Mouse (Mus musculus): ENCODE results near the gene Tmppe.

The Tmppe gene

DNA sequence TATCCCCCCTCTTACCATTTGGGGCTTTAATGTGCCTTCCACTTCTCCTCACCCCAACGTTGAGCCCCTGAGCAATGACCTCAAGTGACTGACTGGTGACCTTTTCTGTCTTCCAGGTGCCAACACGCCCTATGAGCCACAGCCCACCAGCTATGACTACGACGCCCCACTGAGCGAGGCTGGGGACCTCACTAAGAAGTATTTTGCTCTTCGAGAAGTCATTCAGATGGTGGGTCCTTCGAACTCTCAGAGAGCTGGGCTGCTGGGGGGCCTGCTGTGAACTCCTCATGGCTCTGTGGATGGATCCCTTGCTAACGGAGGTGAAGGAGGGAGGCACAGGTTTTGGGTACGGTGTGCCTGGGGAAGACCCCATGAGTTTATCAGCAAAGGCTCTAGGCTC is 42.0 kb downstream of the Tmppe start:
- no peak for DNase-seq (ENCODE audit: low spot score in 2 of 2)

DNA sequence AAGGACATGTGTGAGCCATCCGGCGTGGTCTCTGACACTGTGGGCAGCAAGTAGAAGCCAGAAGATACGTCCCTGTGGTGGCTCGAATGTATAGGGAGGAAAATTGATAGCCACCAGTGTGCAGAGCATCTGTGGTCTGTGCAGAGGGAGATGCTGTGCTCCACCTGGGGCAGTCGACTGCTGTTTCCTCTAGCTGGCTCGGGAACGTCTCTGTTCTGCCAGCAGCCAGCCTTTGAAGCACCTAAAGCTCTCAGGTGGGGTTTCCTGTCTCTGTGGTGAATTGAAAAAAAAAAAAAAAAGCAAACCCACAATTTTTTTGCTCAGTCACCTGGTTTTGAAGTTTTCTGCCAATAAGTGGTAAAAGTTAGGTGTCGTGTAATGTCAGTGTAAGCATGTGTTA is 42.4 kb downstream of the Tmppe start:
- DNase-seq (ENCODE audit: low spot score in 2 of 2): no peak

DNA sequence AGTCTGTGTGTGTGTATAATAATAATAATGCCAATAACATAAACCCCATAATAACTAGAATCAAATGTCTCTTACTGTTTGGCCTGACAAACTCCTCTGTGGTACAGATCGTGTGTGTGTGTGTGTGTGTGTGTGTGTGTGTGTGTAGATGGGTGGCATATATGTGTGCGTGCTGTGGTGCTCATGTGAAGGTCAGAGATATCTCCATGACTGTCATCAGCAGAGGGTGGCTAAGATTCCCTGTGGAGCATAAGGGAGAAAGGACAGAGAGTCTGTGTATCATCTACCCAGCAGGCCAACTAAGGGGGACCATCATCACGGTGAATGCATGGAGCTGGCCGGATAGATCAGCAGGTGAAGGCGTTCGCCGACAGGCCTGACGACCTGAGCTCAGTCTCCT is 46.0 kb downstream of the Tmppe start:
- no peak for DNase-seq (ENCODE audit: low spot score in 2 of 2)

GRCm38 (mm10) chr9:114448700-114449099 is 47.8 kb downstream of the Tmppe start:
- DNase-seq (ENCODE audit: low spot score in 2 of 2): no peak

DNA sequence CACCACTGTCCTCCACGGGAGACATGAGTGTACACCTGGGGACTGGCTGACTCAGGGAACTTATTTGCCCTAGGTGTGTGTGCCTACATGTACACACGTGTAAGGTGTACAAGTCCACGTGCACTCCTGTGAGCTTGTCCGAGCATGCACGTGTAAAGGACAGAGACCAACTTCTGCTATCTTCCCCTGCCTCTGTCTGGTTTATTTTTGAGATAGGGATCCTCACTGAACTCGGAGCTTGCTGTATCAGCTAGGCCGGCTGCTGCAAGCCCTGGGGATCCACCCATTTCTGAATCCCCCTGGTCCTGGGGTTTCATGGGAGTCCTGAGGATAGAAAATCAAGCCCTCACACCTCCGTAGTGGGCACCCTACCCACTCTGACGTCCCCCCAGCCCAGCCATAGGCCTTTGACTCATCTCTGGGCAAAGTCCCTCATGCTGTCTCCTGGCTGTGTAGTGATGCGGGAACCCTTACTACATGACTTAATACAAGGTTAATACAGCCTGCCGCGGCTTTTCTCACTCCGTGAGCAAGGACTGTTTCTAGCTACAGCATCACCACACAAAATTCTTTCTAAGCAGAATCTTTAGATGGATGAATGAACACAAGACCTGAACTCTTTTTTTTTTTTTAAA is 48.3 kb downstream of the Tmppe start:
- no peak for DNase-seq (ENCODE audit: low spot score in 2 of 2)

- DNase-seq (ENCODE audit: low spot score in 2 of 2): no peak
These were observed 50.7 kb downstream of the Tmppe start for GRCm38 (mm10) chr9:114451615-114452014.

- no peak for DNase-seq (ENCODE audit: low spot score in 2 of 2)
These were observed 51.5 kb downstream of the Tmppe start for GRCm38 (mm10) chr9:114452418-114452817.

- no peak for DNase-seq (ENCODE audit: low spot score in 2 of 2)
These were observed 54.5 kb downstream of the Tmppe start for GRCm38 (mm10) chr9:114455420-114455819.

Measured in frontal cortex, postnatal 25 days (tissue).